Comparison of ENCODE assay signal across 22 mouse cellular contexts in the genomic region with DNA sequence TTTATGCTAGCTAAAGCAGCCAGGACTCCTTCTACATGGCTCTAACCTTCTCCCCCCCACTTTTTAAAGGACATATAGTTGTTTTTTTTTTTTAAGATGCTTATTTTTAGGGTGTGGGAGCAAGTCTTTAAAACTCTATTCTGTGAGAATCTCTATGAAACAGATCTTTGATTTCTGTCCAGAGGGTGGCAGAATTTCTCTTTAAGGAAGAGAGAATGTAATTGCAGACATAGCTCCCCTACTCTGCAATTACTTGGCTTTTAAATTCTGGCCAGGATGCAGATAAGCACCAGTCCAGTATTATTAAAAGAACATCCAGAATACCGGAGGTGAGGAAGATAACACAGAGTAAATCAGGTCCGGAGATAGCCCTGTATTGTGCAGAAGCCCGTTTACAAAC.
DNase-seq lines count a peak whose midpoint lies in the region; ATAC-seq and TF ChIP-seq lines count a peak whose summit lies in the region.
"Had no signal": no experiment of that assay in that cellular context is flagged by ENCODE, and none has a peak within 500 bp of the region (broad histone marks: within the 10 kb centered on the region; RNA-seq: fewer than 3 reads in every experiment).

No protein-coding gene starts in this region.

- 0 out of 2 replicates have a peak, but pooled peaks cover 5% of the 10 kb centered on the region for H3K4me1 ChIP-seq in midbrain, embryonic 14.5 days (ENCODE audit: control insufficient read depth, insufficient read depth, low read length)
- H3K4me1 ChIP-seq: limb, embryonic 13.5 days; liver, embryonic 13.5 days had no signal

- no peak overlapping the region for H3K27ac ChIP-seq in layer of hippocampus, adult 2 months
- H3K27ac ChIP-seq in midbrain, embryonic 14.5 days (replicated peaks; ENCODE audit: low read depth, low read length): no peak overlapping the region
- H3K27ac ChIP-seq: heart, adult 2 months; limb, embryonic 13.5 days; liver, embryonic 13.5 days; neural tube, embryonic 12.5 days had no signal

- H3K9me3 ChIP-seq in midbrain, embryonic 14.5 days (ENCODE audit: control insufficient read depth, low read length): no peaks in the 10 kb centered on the region
- H3K9me3 ChIP-seq: limb, embryonic 13.5 days; liver, embryonic 13.5 days; neural tube, embryonic 12.5 days had no signal

- no peaks in the 10 kb centered on the region for H3K27me3 ChIP-seq in midbrain, embryonic 14.5 days (ENCODE audit: control insufficient read depth, insufficient read depth, low read length)
- H3K27me3 ChIP-seq: neural tube, embryonic 12.5 days; Patski had no signal

- no peak for DNase-seq in frontal cortex, postnatal 14 days (ENCODE audit: low spot score in 2 of 2)
- no peak for DNase-seq in layer of hippocampus, adult 2 months (ENCODE audit: low spot score in 2 of 2)
- no peak for DNase-seq in layer of hippocampus, adult 9-11 months
- peak; percentile 73 for DNase-seq in brain, adult 2 months (ENCODE audit: low read depth, low spot score)
- DNase-seq in midbrain, embryonic 14.5 days: peak; percentile 71
- no peak for DNase-seq in spleen, postnatal 36 days (ENCODE audit: low spot score in 2 of 2)
- DNase-seq: adrenal gland, postnatal 10 days; cerebellum, adult 11-12 months; cerebellum, postnatal 36 days; gastrocnemius, postnatal 10 days; heart, adult 2 months; heart, postnatal 36 days; kidney, postnatal 4 days; liver, embryonic 13.5 days; right cerebral cortex, adult 18-20 months; thymus, postnatal 25 days had no signal

- H3K9ac ChIP-seq in midbrain, embryonic 14.5 days (replicated peaks; ENCODE audit: low read length): no peak overlapping the region
- H3K9ac ChIP-seq: limb, embryonic 13.5 days; liver, embryonic 13.5 days; neural tube, embryonic 12.5 days had no signal

- H3K4me2 ChIP-seq in midbrain, embryonic 14.5 days (ENCODE audit: low read length): no peak overlapping the region
- H3K4me2 ChIP-seq: limb, embryonic 13.5 days; liver, embryonic 13.5 days; neural tube, embryonic 12.5 days had no signal

- H3K36me3 ChIP-seq in midbrain, embryonic 14.5 days (ENCODE audit: control insufficient read depth, insufficient read depth, low read length): no peaks in the 10 kb centered on the region
- H3K36me3 ChIP-seq: limb, embryonic 13.5 days; liver, embryonic 13.5 days; neural tube, embryonic 12.5 days had no signal

- peak; percentile 50; the same call in 1 of the 2 replicates for ATAC-seq in frontal cortex, adult (ENCODE audit: low TSS enrichment)
- no peak for ATAC-seq in midbrain, embryonic 14.5 days (ENCODE audit: low FRiP score, low TSS enrichment)
- ATAC-seq: activated CD4-positive, CD25-positive, alpha-beta regulatory T cell, adult 4 months; inflammation-experienced regulatory T-cells, adult 6 months; Patski had no signal

- no peak overlapping the region for H3K4me3 ChIP-seq in layer of hippocampus, adult 2 months
- no peak overlapping the region for H3K4me3 ChIP-seq in midbrain, embryonic 14.5 days (replicated peaks; ENCODE audit: low read depth, low read length)
- H3K4me3 ChIP-seq: heart, adult 2 months; limb, embryonic 13.5 days; liver, embryonic 13.5 days; neural tube, embryonic 12.5 days had no signal

- 74% methylated on average over 3 of the region's 3 CpGs for WGBS in midbrain, embryonic 14.5 days

- peak; percentile 64 for TF ChIP-seq CTCF in layer of hippocampus, adult 2 months (conservative IDR thresholded peaks at IDR 0.05)

Comparison
In these comparisons a context has a peak if more than half of its experiments do, and no peak if none do; other contexts are left out.
1. DNase-seq: peak in brain, adult 2 months (single experiment) and midbrain, embryonic 14.5 days (single experiment); none in frontal cortex, postnatal 14 days (0 of 2), layer of hippocampus, adult 2 months (0 of 2), layer of hippocampus, adult 9-11 months (single experiment) and spleen, postnatal 36 days (0 of 2).